Mouse (Mus musculus) cerebellum, adult 2 months (tissue): ENCODE results near the gene Myrip. TPM values are rescaled to one million over a fixed set of nuclear protein-coding genes. Genes with fewer than 3 reads are reported as not detected.
"Not testable (repeated sequence)": the region's sequence is repeated elsewhere in the genome, so short reads cannot be mapped to it uniquely, and the experiment has no call there.

Experiments used
- DNase-seq, 2 experiments: peaks; one replicate each; pipeline ENCODE4 v3.0.0; 2021
- H3K27ac ChIP-seq: fragments of 200-500 bp; 2 replicates; pipeline ENCODE4 v1.5.1; 2012; ENCODE audit warnings: low read length, control low read depth, inconsistent platforms; ENCODE audit not compliant: insufficient read depth
- H3K27me3 ChIP-seq: fragments of 200-500 bp; 2 replicates; pipeline ENCODE4 v1.6.1; 2012; ENCODE audit warnings: inconsistent platforms, mild to moderate bottlenecking, low read length, moderate library complexity; ENCODE audit not compliant: control insufficient read depth, insufficient read depth
- H3K4me1 ChIP-seq: fragments of 200-500 bp; 2 replicates; pipeline ENCODE4 v1.6.1; 2011; ENCODE audit warnings: low read length; ENCODE audit not compliant: control insufficient read depth, insufficient read depth
- H3K4me3 ChIP-seq: fragments of 200-500 bp; replicated peaks from 2 replicates; pipeline ENCODE3; 2011; ENCODE audit warnings: mild to moderate bottlenecking, low read depth, low read length, control low read depth; ENCODE audit not compliant: insufficient read depth
- CTCF ChIP-seq: fragments of 200-500 bp; IDR thresholded peaks from 2 replicates; pipeline ENCODE4 v1.5.1; 2011; ENCODE audit warnings: low read depth, mild to moderate bottlenecking, control low read depth, low read length, moderate library complexity, borderline replicate concordance; ENCODE audit not compliant: insufficient read depth
- POLR2A ChIP-seq: fragments of 200-500 bp; IDR thresholded peaks from 2 replicates; pipeline ENCODE4 v1.6.1; 2011; ENCODE audit warnings: low read length, control low read depth, borderline replicate concordance; ENCODE audit not compliant: insufficient read depth
- WGBS: fragments of 180-500 bp; shearing (Covaris S2); methylation state at CpG from one replicate; pipeline ENCODE4 v1.1.7; 2018; 5-methylcytosine and 5-hydroxymethylcytosine counted together
- polyA plus RNA-seq: library from polyadenylated mRNA; depleted of rRNA; stranded (reverse); fragments of >200 nt; gene quantifications from 2 replicates; pipeline ENCODE4 v1.2.3, GENCODE M21; 2012

Gene Myrip
- polyA plus RNA-seq, 1 experiment = 18.2 TPM

DNA sequence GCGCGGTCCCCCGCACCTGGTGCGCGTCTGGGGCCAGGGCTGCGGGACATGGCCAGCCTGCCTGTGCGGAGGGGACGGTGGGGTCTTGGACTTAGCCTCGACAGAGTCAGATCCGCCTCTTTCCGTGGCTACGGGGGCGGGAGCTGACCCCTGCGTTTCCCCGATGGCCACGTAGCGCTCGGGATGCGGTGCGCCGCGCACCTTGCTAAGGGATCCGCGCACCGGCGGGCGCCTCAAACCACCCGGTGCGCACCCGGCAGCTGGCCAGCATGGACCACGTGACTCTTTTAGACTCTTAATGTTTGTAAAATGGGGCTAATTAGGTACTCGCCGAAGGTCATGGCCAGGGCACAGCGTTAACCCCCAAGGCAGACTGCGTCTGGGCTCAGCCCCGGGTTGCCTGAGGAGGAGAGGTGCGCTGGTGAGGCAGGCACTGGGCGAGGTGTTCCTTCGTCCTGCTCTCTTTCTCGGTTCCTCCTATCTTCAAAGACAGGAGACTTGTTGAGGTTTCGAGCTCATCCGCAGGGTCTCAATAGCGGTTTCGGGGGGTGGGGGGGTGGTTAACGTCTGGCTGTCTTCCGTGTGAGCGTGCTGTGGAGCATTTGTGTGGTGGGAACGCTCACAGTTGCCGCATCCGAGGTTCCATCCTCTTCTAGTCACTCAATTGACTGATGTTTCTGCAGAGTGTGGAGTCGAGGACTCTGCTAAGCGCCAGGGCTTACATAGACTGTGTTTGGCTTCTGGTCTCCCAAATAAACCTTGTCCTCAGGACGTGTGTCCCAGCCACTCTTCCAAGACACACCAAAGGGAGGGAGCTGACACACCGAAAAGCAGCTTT lies 3.2 kb downstream of the Myrip start:
- peak; percentile 42 to 69 for DNase-seq
- Histone ChIP-seq H3K4me3 (peak overlapping the region; percentile 73), H3K27me3 (no peaks in the 10 kb centered on the region), H3K27ac (peak overlapping the region; percentile 68), H3K4me1 (0 out of 2 replicates have a peak, but pooled peaks cover 4% of the 10 kb centered on the region)
- WGBS = 2% methylated on average over 54 of the region's 54 CpGs
- TF ChIP-seq CTCF (no peak), POLR2A (no peak)

DNA sequence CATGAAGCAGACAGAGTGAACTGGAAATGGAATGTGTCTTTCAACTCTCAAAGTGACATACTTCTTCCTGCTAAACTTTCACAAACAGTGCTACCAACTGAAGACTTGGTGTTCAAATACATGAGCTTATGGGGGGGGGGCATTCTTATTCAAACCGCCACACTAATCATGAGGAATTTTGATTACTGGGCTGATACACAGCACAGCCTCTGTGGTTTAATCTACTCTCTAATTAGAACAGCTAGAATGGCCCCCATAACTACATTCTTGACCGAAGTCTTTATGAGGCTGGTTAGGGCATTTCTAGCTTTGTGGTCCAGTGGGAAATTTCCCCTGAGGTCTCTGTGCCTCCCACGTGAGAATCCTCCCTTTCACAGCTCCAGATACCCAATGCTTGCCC lies 13.9 kb downstream of the Myrip start:
- H3K4me1 ChIP-seq = no peaks in the 10 kb centered on the region
- H3K27ac ChIP-seq = no peak overlapping the region
- WGBS = 77% methylated on average over 3 of the region's 3 CpGs
- no peak for DNase-seq
- no peak overlapping the region for H3K4me3 ChIP-seq
- H3K27me3 ChIP-seq = no peaks in the 10 kb centered on the region
- TF ChIP-seq POLR2A (no peak), CTCF (no peak)

DNA sequence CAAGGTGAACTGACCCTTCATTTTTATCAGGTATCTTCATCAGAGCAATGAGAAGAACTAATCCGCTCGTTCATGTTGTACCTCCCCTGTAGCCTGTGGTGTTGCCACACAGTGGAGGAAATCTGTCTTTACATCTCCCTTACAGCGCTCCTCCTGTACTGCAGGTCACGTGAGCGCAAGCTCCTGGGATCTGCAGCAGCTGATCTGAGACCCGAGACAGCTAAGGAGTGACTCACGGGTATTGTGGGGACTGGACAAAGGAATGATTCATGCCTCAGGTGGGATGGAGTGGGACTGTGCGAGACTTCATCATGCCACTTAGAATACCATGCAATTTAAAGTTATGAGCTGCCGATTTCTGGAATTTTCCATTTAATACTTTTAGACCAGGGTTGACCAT lies 17.8 kb downstream of the Myrip start:
- 85% methylated on average over 9 of the region's 9 CpGs for WGBS
- Histone ChIP-seq H3K4me1 (no peaks in the 10 kb centered on the region), H3K27me3 (no peaks in the 10 kb centered on the region), H3K27ac (no peak overlapping the region), H3K4me3 (no peak overlapping the region)
- DNase-seq = no peak
- TF ChIP-seq CTCF = no peak
- no peak for TF ChIP-seq POLR2A

DNA sequence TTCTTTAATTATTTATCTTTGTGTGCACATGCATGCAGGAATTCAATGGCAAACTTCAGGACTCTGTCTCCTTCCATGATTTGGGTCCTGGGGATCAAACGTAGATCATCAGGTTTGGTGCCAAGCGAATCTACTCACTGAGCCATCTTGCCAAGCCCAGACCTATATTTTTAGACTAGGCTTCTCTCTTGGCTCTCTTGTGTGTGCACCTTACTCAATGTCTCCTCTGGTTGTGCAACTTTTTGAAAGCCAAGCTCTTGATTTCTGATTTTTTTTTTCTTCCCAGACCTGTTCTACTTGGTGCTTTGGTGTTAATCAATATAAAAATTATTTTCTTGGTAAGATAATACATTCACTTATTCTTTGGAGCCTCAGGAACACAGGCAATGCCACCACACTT lies 19.3 kb downstream of the Myrip start:
- no peaks in the 10 kb centered on the region for H3K4me1 ChIP-seq
- no peak for DNase-seq
- no peak overlapping the region for H3K27ac ChIP-seq
- no peaks in the 10 kb centered on the region for H3K27me3 ChIP-seq
- H3K4me3 ChIP-seq = no peak overlapping the region
- TF ChIP-seq CTCF (no peak), POLR2A (no peak)
- WGBS = 93% methylated on average over 2 of the region's 2 CpGs

DNA sequence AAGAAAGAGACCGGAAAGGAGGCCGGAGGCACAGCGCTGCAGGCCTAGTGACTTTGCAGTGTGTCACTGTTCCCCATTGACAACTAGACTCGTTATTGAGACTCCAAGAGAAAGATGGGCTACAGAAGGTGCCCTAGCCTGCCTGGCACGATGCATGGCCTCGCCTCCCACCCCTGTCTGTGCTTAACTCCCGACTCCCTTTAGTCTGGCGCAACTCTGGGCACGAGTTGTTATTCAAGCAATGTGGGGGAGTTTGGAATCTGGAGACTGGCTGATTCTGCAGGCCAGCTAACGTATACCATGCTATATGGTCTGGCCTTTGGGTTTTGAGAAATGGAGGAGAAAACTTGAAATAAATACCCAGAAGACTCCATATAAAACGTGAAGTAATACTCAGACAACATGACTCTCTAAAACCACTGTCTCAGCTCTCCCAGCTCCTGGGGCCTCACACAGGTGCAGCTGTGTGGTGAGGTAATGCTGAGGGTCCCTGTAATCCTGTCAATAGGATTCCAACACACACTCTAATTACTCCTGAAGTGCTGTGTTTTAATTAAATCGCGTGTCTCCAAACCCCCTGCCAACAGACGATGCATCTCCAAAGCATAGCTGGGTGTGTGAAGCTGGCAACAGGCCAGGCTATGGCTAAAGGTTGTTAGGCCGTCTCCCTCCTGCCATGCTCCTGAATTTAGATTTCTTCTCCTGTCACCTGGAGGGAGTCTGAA lies 21.6 kb downstream of the Myrip start:
- WGBS = 64% methylated on average over 15 of the region's 15 CpGs
- Histone ChIP-seq H3K4me1 (no peaks in the 10 kb centered on the region), H3K27me3 (no peaks in the 10 kb centered on the region), H3K4me3 (no peak overlapping the region), H3K27ac (no peak overlapping the region)
- no peak for DNase-seq
- no peak for TF ChIP-seq CTCF

DNA sequence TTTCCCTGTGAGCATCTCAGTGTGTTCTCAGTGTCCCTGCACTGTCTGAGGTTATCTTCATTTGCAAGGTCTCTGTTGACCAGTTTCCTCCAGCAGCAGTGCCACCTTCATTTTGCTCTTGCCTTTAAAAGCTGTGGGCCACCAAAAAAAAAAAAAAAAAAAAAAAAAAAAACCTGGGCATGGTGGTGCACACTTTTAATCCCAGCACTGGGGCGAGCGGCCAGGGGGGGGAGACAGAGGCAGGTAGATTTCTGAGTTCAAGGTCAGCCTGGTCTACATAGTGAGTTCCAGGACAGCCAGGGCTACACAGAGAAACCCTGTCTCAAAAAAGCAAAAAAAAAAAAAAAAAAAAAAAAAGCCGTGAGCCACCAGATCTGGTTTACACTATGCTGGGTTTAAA lies 29.7 kb downstream of the Myrip start:
- DNase-seq, H3K4me1 ChIP-seq, H3K27me3 ChIP-seq, H3K27ac ChIP-seq, H3K4me3 ChIP-seq: not testable (repeated sequence)
- WGBS = 96% methylated on average over 3 of the region's 3 CpGs

DNA sequence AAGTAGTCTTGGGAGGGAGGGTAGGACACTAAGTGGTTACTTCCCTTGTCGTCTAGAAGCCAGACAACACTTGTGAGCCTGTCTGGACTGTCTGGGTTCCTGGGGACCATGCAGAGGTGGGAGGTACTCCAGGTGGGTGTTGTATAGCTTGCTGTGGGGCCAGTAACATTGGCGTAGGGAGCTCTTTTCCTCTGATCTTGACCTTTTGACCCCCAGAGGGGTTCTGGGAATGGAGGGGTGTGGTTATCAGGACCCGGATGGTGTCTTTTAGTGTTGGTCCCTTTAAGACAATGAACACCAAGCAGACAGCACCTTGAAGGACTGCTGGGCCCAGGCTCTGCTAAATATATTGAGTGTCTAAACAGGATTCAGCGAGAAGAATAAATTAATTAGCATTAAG lies 36.9 kb downstream of the Myrip start:
- Histone ChIP-seq H3K4me3 (no peak overlapping the region), H3K4me1 (no peaks in the 10 kb centered on the region), H3K27me3 (no peaks in the 10 kb centered on the region), H3K27ac (no peak overlapping the region)
- no peak for DNase-seq
- WGBS = 58% methylated on average over 4 of the region's 4 CpGs
- TF ChIP-seq POLR2A (no peak), CTCF (no peak)

DNA sequence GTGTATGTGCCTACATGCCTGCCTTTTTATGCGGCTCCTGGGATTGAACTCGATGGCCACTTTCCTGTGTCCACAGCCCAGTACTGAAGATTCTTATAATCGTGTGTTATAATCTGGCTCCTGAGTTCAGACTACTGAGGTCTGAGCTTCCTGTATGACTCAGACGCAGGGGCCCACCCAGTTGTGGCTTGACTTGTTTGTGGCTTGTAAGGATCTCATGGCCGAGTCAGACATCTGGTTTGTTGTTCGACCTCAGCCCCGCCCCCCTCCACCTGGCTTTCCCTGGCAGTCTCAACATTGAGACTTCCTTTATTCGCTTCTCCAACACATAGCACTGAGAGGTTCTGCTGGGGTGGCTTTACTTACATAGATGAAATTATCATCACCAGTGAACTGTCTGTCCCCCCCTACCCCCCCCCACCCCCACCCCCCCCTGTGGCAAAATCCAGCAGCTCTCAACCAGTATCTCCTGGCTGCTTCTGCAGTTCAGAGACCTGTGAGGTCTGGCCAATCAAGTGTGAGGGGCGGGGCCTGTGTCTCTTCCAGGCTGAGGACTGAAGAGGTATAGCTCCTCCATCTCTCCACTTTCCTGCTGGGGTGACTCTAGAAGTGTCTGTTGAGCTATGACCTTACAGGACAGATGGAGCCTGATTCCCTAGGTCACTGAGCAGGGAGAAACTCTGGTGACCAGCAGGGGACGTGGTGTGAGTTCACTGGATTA lies 38.8 kb downstream of the Myrip start:
- TF ChIP-seq POLR2A = no peak
- 77% methylated on average over 10 of the region's 10 CpGs for WGBS
- no peak for DNase-seq

More for the DNA sequence above, 38.8 kb downstream of the Myrip start:
- Histone ChIP-seq H3K4me3 (no peak overlapping the region), H3K27me3 (no peaks in the 10 kb centered on the region), H3K27ac (no peak overlapping the region), H3K4me1 (no peaks in the 10 kb centered on the region)
